Mouse (Mus musculus): Measurements from ENCODE around the gene Cds1.

- no peak for TF ChIP-seq CTCF (IDR thresholded peaks at IDR 0.05; ENCODE audit: low read depth)
- TF ChIP-seq EP300 (IDR thresholded peaks at IDR 0.05; ENCODE audit: low read depth): no peak
Measured at GRCm38 (mm10) chr5:101819216-101819615, 54.3 kb downstream of the Cds1 start.

Data from liver, embryonic 14.5 days (tissue).